Mouse (Mus musculus): ENCODE results near the gene Hirip3.

The Hirip3 gene

GRCm38 (mm10) chr7:126861429-126862130, at the start of gene Hirip3:
Hirip3 (plus strand) TSS chr7:126861972.
- peak; percentile 90 to 94 for DNase-seq (ENCODE audit: low spot score in 2 of 2)

GRCm38 (mm10) chr7:126815726-126816222, 46.0 kb upstream of the Hirip3 start:
- no peak for DNase-seq (ENCODE audit: low spot score in 2 of 2)

- no peak for DNase-seq (ENCODE audit: low spot score in 2 of 2)
Measured at GRCm38 (mm10) chr7:126816494-126816893, 45.3 kb upstream of the Hirip3 start.

- DNase-seq (ENCODE audit: low spot score in 2 of 2) = no peak
Measured at GRCm38 (mm10) chr7:126817595-126817994, 44.2 kb upstream of the Hirip3 start.

- no peak for DNase-seq (ENCODE audit: low spot score in 2 of 2)
Measured at GRCm38 (mm10) chr7:126818818-126819217, 43.0 kb upstream of the Hirip3 start.

- DNase-seq (ENCODE audit: low spot score in 2 of 2) = peak; percentile 64 to 84
Measured at GRCm38 (mm10) chr7:126821835-126822511, 39.8 kb upstream of the Hirip3 start.

GRCm38 (mm10) chr7:126822741-126823140, 39.0 kb upstream of the Hirip3 start:
- DNase-seq (ENCODE audit: low spot score in 2 of 2) = no peak

- no peak for DNase-seq (ENCODE audit: low spot score in 2 of 2)
Measured at GRCm38 (mm10) chr7:126823202-126823711, 38.5 kb upstream of the Hirip3 start.

GRCm38 (mm10) chr7:126823940-126824339, 37.8 kb upstream of the Hirip3 start:
- no peak for DNase-seq (ENCODE audit: low spot score in 2 of 2)

GRCm38 (mm10) chr7:126825403-126825802, 36.4 kb upstream of the Hirip3 start:
- DNase-seq (ENCODE audit: low spot score in 2 of 2) = no peak

GRCm38 (mm10) chr7:126825952-126826351, 35.8 kb upstream of the Hirip3 start:
- no peak for DNase-seq (ENCODE audit: low spot score in 2 of 2)

- no peak for DNase-seq (ENCODE audit: low spot score in 2 of 2)
Measured at GRCm38 (mm10) chr7:126831539-126831938, 30.2 kb upstream of the Hirip3 start, which contains the start of gene 4930451I11Rik. 4930451I11Rik (minus strand) TSS chr7:126831639.

- peak; percentile 48 to 75 for DNase-seq (ENCODE audit: low spot score in 2 of 2)
Measured at GRCm38 (mm10) chr7:126832036-126832598, 29.7 kb upstream of the Hirip3 start.

GRCm38 (mm10) chr7:126833294-126833693, 28.5 kb upstream of the Hirip3 start:
- no peak for DNase-seq (ENCODE audit: low spot score in 2 of 2)

GRCm38 (mm10) chr7:126843276-126843675, 18.5 kb upstream of the Hirip3 start:
- no peak for DNase-seq (ENCODE audit: low spot score in 2 of 2)

- no peak for DNase-seq (ENCODE audit: low spot score in 2 of 2)
Measured at GRCm38 (mm10) chr7:126845516-126845915, 16.3 kb upstream of the Hirip3 start.

GRCm38 (mm10) chr7:126847116-126847420, 14.7 kb upstream of the Hirip3 start, which contains the start of gene Doc2a:
Doc2a (plus strand) TSS chr7:126847416.
- no peak for DNase-seq (ENCODE audit: low spot score in 2 of 2)

- DNase-seq (ENCODE audit: low spot score in 2 of 2) = no peak
Measured at GRCm38 (mm10) chr7:126847421-126848398, 14.1 kb upstream of the Hirip3 start.

GRCm38 (mm10) chr7:126848794-126849193, 13.0 kb upstream of the Hirip3 start:
- no peak for DNase-seq (ENCODE audit: low spot score in 2 of 2)

GRCm38 (mm10) chr7:126850161-126850560, 11.6 kb upstream of the Hirip3 start:
- no peak for DNase-seq (ENCODE audit: low spot score in 2 of 2)

GRCm38 (mm10) chr7:126851192-126851591, 10.6 kb upstream of the Hirip3 start:
- no peak for DNase-seq (ENCODE audit: low spot score in 2 of 2)
